Mouse (Mus musculus): ENCODE measurements around the gene Tra2a. TPM values are rescaled to one million over a fixed set of nuclear protein-coding genes. Genes with fewer than 3 reads are reported as not detected.
A peak's percentile ranks its signal among the peaks of the same experiment; 100 is the strongest.
"Not testable (repeated sequence)": the region's sequence is repeated elsewhere in the genome, so short reads cannot be mapped to it uniquely, and the experiment has no call there.

Gene Tra2a
- total and polyA plus RNA-seq, 3 experiments, result 21.0 to 26.4 (median 23.1) TPM

- no peak overlapping the region for H3K4me3 ChIP-seq
- no peaks in the 10 kb centered on the region for H3K79me2 ChIP-seq (replicated peaks; ENCODE audit: control insufficient read depth, insufficient read depth, low read length)
- WGBS, result 47% methylated on average over 4 of the region's 4 CpGs
- H3K27me3 ChIP-seq (ENCODE audit: control insufficient read depth, insufficient read depth, low read length), result no peaks in the 10 kb centered on the region
- TF ChIP-seq POLR2A (IDR thresholded peaks at IDR 0.05; ENCODE audit: insufficient read depth, low read depth, low read length) (no peak), CTCF (IDR thresholded peaks at IDR 0.05) (no peak), EP300 (IDR thresholded peaks at IDR 0.05; ENCODE audit: insufficient read depth, low read depth, low read length) (no peak)
- H3K36me3 ChIP-seq (ENCODE audit: control insufficient read depth, insufficient read depth, low read length), result no peaks in the 10 kb centered on the region
- no peak overlapping the region for H3K9ac ChIP-seq (ENCODE audit: low read depth, low read length)
- intact Hi-C loops (cut with DNase I), result no loop called here
- no peak for DNase-seq
- H3K27ac ChIP-seq, result no peak overlapping the region
- no peaks in the 10 kb centered on the region for H3K4me1 ChIP-seq (ENCODE audit: control insufficient read depth, insufficient read depth, low read length)
These were observed 10.1 kb upstream of the Tra2a start for GRCm38 (mm10) chr6:49273934-49274333.

GRCm38 (mm10) chr6:49272863-49273262 is 9.0 kb upstream of the Tra2a start:
- Histone ChIP-seq H3K27ac (no peak overlapping the region), H3K4me1 (ENCODE audit: control insufficient read depth, insufficient read depth, low read length) (no peaks in the 10 kb centered on the region)
- 86% methylated on average over 2 of the region's 2 CpGs for whole genome bisulfite sequencing

GRCm38 (mm10) chr6:49271815-49272214 is 8.0 kb upstream of the Tra2a start:
- intact Hi-C loops (cut with DNase I), result no loop called here
- H3K27ac ChIP-seq, result no peak overlapping the region
- H3K4me3 ChIP-seq, result no peak overlapping the region
- no peaks in the 10 kb centered on the region for H3K36me3 ChIP-seq (ENCODE audit: control insufficient read depth, insufficient read depth, low read length)
- H3K4me1 ChIP-seq (ENCODE audit: control insufficient read depth, insufficient read depth, low read length), result no peaks in the 10 kb centered on the region
- 83% methylated on average over 6 of the region's 6 CpGs for WGBS
- TF ChIP-seq EP300 (IDR thresholded peaks at IDR 0.05; ENCODE audit: insufficient read depth, low read depth, low read length) (no peak), POLR2A (IDR thresholded peaks at IDR 0.05; ENCODE audit: insufficient read depth, low read depth, low read length) (no peak), CTCF (IDR thresholded peaks at IDR 0.05) (no peak)
- no peaks in the 10 kb centered on the region for H3K27me3 ChIP-seq (ENCODE audit: control insufficient read depth, insufficient read depth, low read length)
- H3K79me2 ChIP-seq (replicated peaks; ENCODE audit: control insufficient read depth, insufficient read depth, low read length), result no peaks in the 10 kb centered on the region
- no peak for DNase-seq
- no peak overlapping the region for H3K9ac ChIP-seq (ENCODE audit: low read depth, low read length)

More at GRCm38 (mm10) chr6:49272863-49273262, 9.0 kb upstream of the Tra2a start:
- Histone ChIP-seq H3K27me3 (ENCODE audit: control insufficient read depth, insufficient read depth, low read length) (no peaks in the 10 kb centered on the region), H3K4me3 (no peak overlapping the region), H3K9ac (ENCODE audit: low read depth, low read length) (no peak overlapping the region), H3K79me2 (replicated peaks; ENCODE audit: control insufficient read depth, insufficient read depth, low read length) (no peaks in the 10 kb centered on the region), H3K36me3 (ENCODE audit: control insufficient read depth, insufficient read depth, low read length) (no peaks in the 10 kb centered on the region)
- intact Hi-C loops (cut with DNase I), result no loop called here
- no peak for DNase-seq
- TF ChIP-seq POLR2A (IDR thresholded peaks at IDR 0.05; ENCODE audit: insufficient read depth, low read depth, low read length), result no peak
- no peak for TF ChIP-seq CTCF (IDR thresholded peaks at IDR 0.05)
- no peak for TF ChIP-seq EP300 (IDR thresholded peaks at IDR 0.05; ENCODE audit: insufficient read depth, low read depth, low read length)

- Histone ChIP-seq H3K4me1 (ENCODE audit: control insufficient read depth, insufficient read depth, low read length) (no peaks in the 10 kb centered on the region), H3K79me2 (replicated peaks; ENCODE audit: control insufficient read depth, insufficient read depth, low read length) (no peaks in the 10 kb centered on the region), H3K36me3 (ENCODE audit: control insufficient read depth, insufficient read depth, low read length) (no peaks in the 10 kb centered on the region), H3K4me3 (no peak overlapping the region), H3K27me3 (ENCODE audit: control insufficient read depth, insufficient read depth, low read length) (no peaks in the 10 kb centered on the region), H3K27ac (no peak overlapping the region), H3K9ac (ENCODE audit: low read depth, low read length) (no peak overlapping the region)
- no peak for DNase-seq
- no peak for TF ChIP-seq CTCF (IDR thresholded peaks at IDR 0.05)
- no peak for TF ChIP-seq EP300 (IDR thresholded peaks at IDR 0.05; ENCODE audit: insufficient read depth, low read depth, low read length)
- TF ChIP-seq POLR2A (IDR thresholded peaks at IDR 0.05; ENCODE audit: insufficient read depth, low read depth, low read length), result no peak
- intact Hi-C loops (cut with DNase I), result loop anchor here (1.0 to 2.0 kb wide), 2 partner anchors 49 to 128 kb away; partner anchors contain the start of gene Ccdc126
- 33% methylated on average over 11 of the region's 11 CpGs for WGBS
These were observed 6.1 kb upstream of the Tra2a start for GRCm38 (mm10) chr6:49269923-49270322.

DNA sequence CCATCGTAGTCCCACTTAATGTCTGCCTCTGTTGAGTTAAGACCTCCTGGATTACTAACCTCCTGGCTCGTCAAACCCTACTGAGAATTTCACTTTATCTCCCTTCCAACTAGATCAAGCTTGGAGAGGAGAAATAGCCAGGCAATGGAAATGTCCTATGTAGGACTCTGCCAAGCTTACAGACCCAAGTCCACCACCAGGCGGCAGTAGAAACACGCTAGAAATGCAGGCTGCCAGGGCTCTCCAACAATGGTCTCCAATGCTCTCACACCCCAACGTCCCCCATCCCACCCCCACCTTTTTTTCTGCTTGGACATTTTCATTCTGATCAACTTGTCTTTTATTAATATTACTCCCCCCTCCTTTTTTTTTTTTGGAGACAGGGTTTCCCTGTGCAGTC is 5.4 kb upstream of the Tra2a start:
- Histone ChIP-seq H3K4me1 (ENCODE audit: control insufficient read depth, insufficient read depth, low read length) (no peaks in the 10 kb centered on the region), H3K27ac (no peak overlapping the region), H3K79me2 (replicated peaks; ENCODE audit: control insufficient read depth, insufficient read depth, low read length) (no peaks in the 10 kb centered on the region), H3K9ac (ENCODE audit: low read depth, low read length) (no peak overlapping the region), H3K27me3 (ENCODE audit: control insufficient read depth, insufficient read depth, low read length) (no peaks in the 10 kb centered on the region), H3K36me3 (ENCODE audit: control insufficient read depth, insufficient read depth, low read length) (no peaks in the 10 kb centered on the region), H3K4me3 (no peak overlapping the region)
- peak; percentile 87 for TF ChIP-seq CTCF (IDR thresholded peaks at IDR 0.05)
- no peak for TF ChIP-seq POLR2A (IDR thresholded peaks at IDR 0.05; ENCODE audit: insufficient read depth, low read depth, low read length)
- TF ChIP-seq EP300 (IDR thresholded peaks at IDR 0.05; ENCODE audit: insufficient read depth, low read depth, low read length), result 0 out of 2 replicates have a peak, but pooled peaks have one; percentile 57
- intact Hi-C loops (cut with DNase I), result loop anchor here (1.0 to 2.0 kb wide), 2 partner anchors 50 to 129 kb away; partner anchors contain the start of gene Ccdc126
- WGBS, result 12% methylated on average over 5 of the region's 5 CpGs
- DNase-seq, result peak; percentile 67 to 82

GRCm38 (mm10) chr6:49267686-49268085 is 3.9 kb upstream of the Tra2a start:
- intact Hi-C loops (cut with DNase I), result loop anchor here (1.0 to 2.0 kb wide), 2 partner anchors 51 to 127 kb away; partner anchors contain the start of gene Ccdc126
- no peak for DNase-seq
- Histone ChIP-seq H3K27me3 (ENCODE audit: control insufficient read depth, insufficient read depth, low read length) (no peaks in the 10 kb centered on the region), H3K4me1 (ENCODE audit: control insufficient read depth, insufficient read depth, low read length) (no peaks in the 10 kb centered on the region), H3K4me3 (no peak overlapping the region), H3K27ac (no peak overlapping the region), H3K9ac (ENCODE audit: low read depth, low read length) (no peak overlapping the region), H3K79me2 (replicated peaks; ENCODE audit: control insufficient read depth, insufficient read depth, low read length) (no peaks in the 10 kb centered on the region), H3K36me3 (ENCODE audit: control insufficient read depth, insufficient read depth, low read length) (no peaks in the 10 kb centered on the region)
- 49% methylated on average over 4 of the region's 4 CpGs for WGBS
- TF ChIP-seq EP300 (IDR thresholded peaks at IDR 0.05; ENCODE audit: insufficient read depth, low read depth, low read length) (no peak), POLR2A (IDR thresholded peaks at IDR 0.05; ENCODE audit: insufficient read depth, low read depth, low read length) (no peak), CTCF (IDR thresholded peaks at IDR 0.05) (no peak)

DNA sequence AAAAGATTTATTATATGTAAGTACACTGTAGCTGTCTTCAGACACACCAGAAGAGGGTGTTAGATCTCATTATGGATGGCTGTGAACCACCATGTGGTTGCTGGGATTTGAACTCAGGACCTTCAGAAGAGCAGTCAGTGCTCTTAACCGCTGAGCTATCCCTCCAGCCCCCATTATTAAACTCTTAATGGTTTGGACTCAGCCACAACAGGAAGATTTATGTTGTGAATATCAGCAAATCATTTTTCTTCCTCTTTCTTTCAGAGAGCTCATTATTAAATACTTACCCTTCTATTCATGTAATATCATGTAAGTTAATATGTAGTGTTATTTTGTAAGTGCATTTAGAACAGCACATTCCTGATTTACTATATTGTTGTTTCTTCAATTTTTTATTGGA is 1.4 kb upstream of the Tra2a start:
- H3K27ac ChIP-seq; intact Hi-C loops (cut with DNase I); H3K4me3 ChIP-seq; H3K27me3 ChIP-seq (ENCODE audit: control insufficient read depth, insufficient read depth, low read length); H3K9ac ChIP-seq (ENCODE audit: low read depth, low read length); DNase-seq; H3K79me2 ChIP-seq (replicated peaks; ENCODE audit: control insufficient read depth, insufficient read depth, low read length); H3K4me1 ChIP-seq (ENCODE audit: control insufficient read depth, insufficient read depth, low read length): not testable (repeated sequence)
- peaks cover 12% of the 10 kb centered on the region for H3K36me3 ChIP-seq (ENCODE audit: control insufficient read depth, insufficient read depth, low read length)
- 100% methylated on average over 1 of the region's 1 CpGs for WGBS

- peaks cover 18% of the 10 kb centered on the region for H3K36me3 ChIP-seq (ENCODE audit: control insufficient read depth, insufficient read depth, low read length)
- H3K4me1 ChIP-seq (ENCODE audit: control insufficient read depth, insufficient read depth, low read length); DNase-seq; H3K4me3 ChIP-seq; H3K79me2 ChIP-seq (replicated peaks; ENCODE audit: control insufficient read depth, insufficient read depth, low read length); H3K27ac ChIP-seq; H3K9ac ChIP-seq (ENCODE audit: low read depth, low read length); H3K27me3 ChIP-seq (ENCODE audit: control insufficient read depth, insufficient read depth, low read length): not testable (repeated sequence)
- WGBS, result 80% methylated on average over 7 of the region's 7 CpGs
- intact Hi-C loops (cut with DNase I), result loop anchor here (1.0 to 5.0 kb wide), 2 partner anchors 103 to 192 kb away; partner anchors contain the start of genes Fam221a and Malsu1
These were observed 613 bp upstream of the Tra2a start for GRCm38 (mm10) chr6:49264446-49264845.

Data from heart, adult 2 months (tissue).